Mouse (Mus musculus): ENCODE results near the gene Htra3. TPM values are rescaled to one million over a fixed set of nuclear protein-coding genes. Genes with fewer than 3 reads are reported as not detected.

The Htra3 gene
- total and polyA plus RNA-seq, 3 experiments = not detected

GRCm38 (mm10) chr5:35670412-35670801, 9.2 kb downstream of the Htra3 start:
- no peak overlapping the region for H3K27ac ChIP-seq (ENCODE audit: control insufficient read depth, low read depth, low read length)
- no peak for DNase-seq (ENCODE audit: low read depth, low spot score)
- H3K4me3 ChIP-seq (ENCODE audit: control insufficient read depth in 1 of 2, insufficient read depth in 1 of 2, low read depth in 2 of 2, low read length in 2 of 2) = no peak overlapping the region

GRCm38 (mm10) chr5:35669747-35670411, 9.7 kb downstream of the Htra3 start:
- TF ChIP-seq JUND (IDR thresholded peaks at IDR 0.05; ENCODE audit: low read depth, low read length) (no peak), POLR2A (IDR thresholded peaks at IDR 0.05; ENCODE audit: control insufficient read depth in 1 of 2, insufficient read depth in 1 of 2, low read depth in 1 of 2, low read length in 2 of 2, poor library complexity in 1 of 2) (no peak), ZNF384 (IDR thresholded peaks at IDR 0.05; ENCODE audit: low read depth, low read length) (no peak), TBP (IDR thresholded peaks at IDR 0.05; ENCODE audit: low read depth, low read length) (no peak), MYB (IDR thresholded peaks at IDR 0.05; ENCODE audit: low read depth, low read length) (no peak), EP300 (IDR thresholded peaks at IDR 0.05; ENCODE audit: low read depth in 1 of 2, low read length in 2 of 2) (no peak), ZKSCAN1 (IDR thresholded peaks at IDR 0.05; ENCODE audit: low read depth, low read length) (no peak), GATA1 (IDR thresholded peaks at IDR 0.05; ENCODE audit: low read depth, low read length) (no peak), ZMIZ1 (IDR thresholded peaks at IDR 0.05; ENCODE audit: low read depth, low read length) (no peak), MYC (IDR thresholded peaks at IDR 0.05; ENCODE audit: low read depth, low read length) (no peak), USF2 (IDR thresholded peaks at IDR 0.05; ENCODE audit: borderline replicate concordance in 1 of 2, insufficient read depth in 1 of 2, low read depth in 1 of 2, low read length in 2 of 2) (no peak), MXI1 (IDR thresholded peaks at IDR 0.05; ENCODE audit: low read depth, low read length) (no peak), POLR2AphosphoS2 (IDR thresholded peaks at IDR 0.05; ENCODE audit: low read length) (no peak), SIN3A (IDR thresholded peaks at IDR 0.05; ENCODE audit: low read length) (no peak), CHD2 (IDR thresholded peaks at IDR 0.05; ENCODE audit: low read length) (no peak), USF1 (IDR thresholded peaks at IDR 0.05; ENCODE audit: low read depth, low read length) (no peak), HCFC1 (IDR thresholded peaks at IDR 0.05; ENCODE audit: low read depth, low read length) (no peak), RCOR1 (IDR thresholded peaks at IDR 0.05; ENCODE audit: low read depth, low read length) (no peak), MEF2A (IDR thresholded peaks at IDR 0.05; ENCODE audit: extremely low read depth, insufficient replicate concordance, low read depth, low read length, poor library complexity, severe bottlenecking) (no peak)

More at GRCm38 (mm10) chr5:35670412-35670801, 9.2 kb downstream of the Htra3 start:
- no peaks in the 10 kb centered on the region for H3K4me1 ChIP-seq (ENCODE audit: control insufficient read depth in 1 of 2, insufficient read depth in 2 of 2, low read length in 2 of 2)
- TF ChIP-seq UBTF (IDR thresholded peaks at IDR 0.05; ENCODE audit: borderline replicate concordance, insufficient read depth, low read depth, low read length) (no peak), MAZ (IDR thresholded peaks at IDR 0.05; ENCODE audit: low read depth, low read length) (no peak), TCF12 (IDR thresholded peaks at IDR 0.05; ENCODE audit: low read depth, low read length) (no peak), MAFK (IDR thresholded peaks at IDR 0.05; ENCODE audit: borderline replicate concordance, low read depth, low read length) (no peak), MEF2A (IDR thresholded peaks at IDR 0.05; ENCODE audit: extremely low read depth, insufficient replicate concordance, low read depth, low read length, poor library complexity, severe bottlenecking) (no peak), POLR2A (IDR thresholded peaks at IDR 0.05; ENCODE audit: control insufficient read depth in 1 of 2, insufficient read depth in 1 of 2, low read depth in 1 of 2, low read length in 2 of 2, poor library complexity in 1 of 2) (no peak), GABPA (IDR thresholded peaks at IDR 0.05; ENCODE audit: low read depth, low read length) (no peak), NELFE (IDR thresholded peaks at IDR 0.05; ENCODE audit: low read depth, low read length) (no peak), ZMIZ1 (IDR thresholded peaks at IDR 0.05; ENCODE audit: low read depth, low read length) (no peak), ZKSCAN1 (IDR thresholded peaks at IDR 0.05; ENCODE audit: low read depth, low read length) (no peak), GATA1 (IDR thresholded peaks at IDR 0.05; ENCODE audit: low read depth, low read length) (no peak), ZC3H11A (IDR thresholded peaks at IDR 0.05; ENCODE audit: low read depth, low read length) (no peak), MAX (IDR thresholded peaks at IDR 0.05; ENCODE audit: low read length) (no peak)
- H3K9me3 ChIP-seq (replicated peaks; ENCODE audit: insufficient read depth, low read length) = no peaks in the 10 kb centered on the region; the same call in 1 of the 2 replicates
- no peaks in the 10 kb centered on the region for H3K27me3 ChIP-seq (ENCODE audit: control insufficient read depth in 1 of 2, insufficient read depth in 2 of 2, low read length in 2 of 2)
- no peak overlapping the region for H3K9ac ChIP-seq (ENCODE audit: control insufficient read depth, low read depth, low read length, poor library complexity, severe bottlenecking)
- H3K36me3 ChIP-seq (ENCODE audit: control insufficient read depth in 1 of 2, insufficient read depth in 2 of 2, low read length in 2 of 2) = no peaks in the 10 kb centered on the region
- no peaks in the 10 kb centered on the region for H3K79me2 ChIP-seq (ENCODE audit: control insufficient read depth, insufficient read depth, low read length, poor library complexity)

More at GRCm38 (mm10) chr5:35669747-35670411, 9.7 kb downstream of the Htra3 start:
- no peak for DNase-seq (ENCODE audit: low read depth, low spot score)
- Histone ChIP-seq H3K36me3 (ENCODE audit: control insufficient read depth in 1 of 2, insufficient read depth in 2 of 2, low read length in 2 of 2) (no peaks in the 10 kb centered on the region), H3K27me3 (ENCODE audit: control insufficient read depth in 1 of 2, insufficient read depth in 2 of 2, low read length in 2 of 2) (no peaks in the 10 kb centered on the region), H3K9ac (ENCODE audit: control insufficient read depth, low read depth, low read length, poor library complexity, severe bottlenecking) (no peak overlapping the region), H3K9me3 (replicated peaks; ENCODE audit: insufficient read depth, low read length) (no peaks in the 10 kb centered on the region; the same call in 1 of the 2 replicates), H3K4me3 (ENCODE audit: control insufficient read depth in 1 of 2, insufficient read depth in 1 of 2, low read depth in 2 of 2, low read length in 2 of 2) (no peak overlapping the region), H3K27ac (ENCODE audit: control insufficient read depth, low read depth, low read length) (no peak overlapping the region), H3K79me2 (ENCODE audit: control insufficient read depth, insufficient read depth, low read length, poor library complexity) (no peaks in the 10 kb centered on the region), H3K4me1 (ENCODE audit: control insufficient read depth in 1 of 2, insufficient read depth in 2 of 2, low read length in 2 of 2) (no peaks in the 10 kb centered on the region)

Data from MEL (cell line).